Mouse (Mus musculus) kidney, embryonic 16.5 days (tissue): ENCODE data around the gene Agpat4. TPM values are rescaled to one million over a fixed set of nuclear protein-coding genes. Genes with fewer than 3 reads are reported as not detected.

ENCODE experiments used
- ATAC-seq: fragments of 200-750 bp; cut with Nextera tagmentation; 2 replicates; pipeline ENCODE4 v1.8.0; 2017; ENCODE audit warnings: moderate TSS enrichment; ENCODE audit not compliant: low FRiP score, low TSS enrichment
- H3K27ac ChIP-seq: fragments of 300-500 bp; sonication (generic); 2 replicates; pipeline ENCODE4 v1.5.1; 2014; ENCODE audit warnings: low read length
- H3K27me3 ChIP-seq: fragments of 300-500 bp; sonication (generic); 2 replicates; pipeline ENCODE4 v1.6.1; 2014; ENCODE audit warnings: low read length, control low read depth, mixed read lengths; ENCODE audit not compliant: insufficient read depth
- H3K36me3 ChIP-seq: fragments of 300-500 bp; sonication (generic); 2 replicates; pipeline ENCODE4 v1.6.1; 2014; ENCODE audit warnings: low read length, control low read depth, mixed read lengths; ENCODE audit not compliant: insufficient read depth
- H3K4me1 ChIP-seq: fragments of 300-500 bp; sonication (generic); 2 replicates; pipeline ENCODE4 v1.6.1; 2014; ENCODE audit warnings: low read length, control low read depth, mixed read lengths; ENCODE audit not compliant: insufficient read depth
- H3K4me2 ChIP-seq: fragments of 300-500 bp; sonication (generic); replicated peaks from 2 replicates; pipeline ENCODE4 v1.6.1; 2014; ENCODE audit warnings: low read depth, low read length
- H3K4me3 ChIP-seq: fragments of 300-500 bp; sonication (generic); 2 replicates; pipeline ENCODE4 v1.5.1; 2014; ENCODE audit warnings: mild to moderate bottlenecking, low read length
- H3K9ac ChIP-seq: fragments of 300-500 bp; sonication (generic); replicated peaks from 2 replicates; pipeline ENCODE4 v1.6.1; 2014; ENCODE audit warnings: low read length
- H3K9me3 ChIP-seq: fragments of 300-500 bp; sonication (generic); 2 replicates; pipeline ENCODE4 v1.6.1; 2016; ENCODE audit warnings: low read length, control low read depth
- WGBS: fragments of 180-500 bp; shearing (Covaris S2); extraction: QIAGEN DNeasy Blood & Tissue Kit; methylation state at CpG from one replicate; pipeline ENCODE4 v1.1.7; 2014; 5-methylcytosine and 5-hydroxymethylcytosine counted together
- polyA plus RNA-seq: library from polyadenylated mRNA; unstranded; fragments of >200 nt; fragmentation: Nextera tagmentation; extraction: Ambion mirVana; gene quantifications from 2 replicates; pipeline ENCODE4 v1.2.1, GENCODE M21; 2015

The Agpat4 gene
- polyA plus RNA-seq, 1 experiment from 2014 or later = 38.3 TPM

GRCm38 (mm10) chr17:12134975-12135633 lies 16.6 kb downstream of the Agpat4 start:
- no peak overlapping the region for H3K4me2 ChIP-seq
- WGBS = 94% methylated on average over 12 of the region's 12 CpGs
- no peak for ATAC-seq
- no peaks in the 10 kb centered on the region for H3K27me3 ChIP-seq
- H3K36me3 ChIP-seq = no peaks in the 10 kb centered on the region
- no peaks in the 10 kb centered on the region for H3K4me1 ChIP-seq
- H3K9me3 ChIP-seq = no peaks in the 10 kb centered on the region
- no peak overlapping the region for H3K9ac ChIP-seq
- no peak overlapping the region for H3K4me3 ChIP-seq
- H3K27ac ChIP-seq = no peak overlapping the region

DNA sequence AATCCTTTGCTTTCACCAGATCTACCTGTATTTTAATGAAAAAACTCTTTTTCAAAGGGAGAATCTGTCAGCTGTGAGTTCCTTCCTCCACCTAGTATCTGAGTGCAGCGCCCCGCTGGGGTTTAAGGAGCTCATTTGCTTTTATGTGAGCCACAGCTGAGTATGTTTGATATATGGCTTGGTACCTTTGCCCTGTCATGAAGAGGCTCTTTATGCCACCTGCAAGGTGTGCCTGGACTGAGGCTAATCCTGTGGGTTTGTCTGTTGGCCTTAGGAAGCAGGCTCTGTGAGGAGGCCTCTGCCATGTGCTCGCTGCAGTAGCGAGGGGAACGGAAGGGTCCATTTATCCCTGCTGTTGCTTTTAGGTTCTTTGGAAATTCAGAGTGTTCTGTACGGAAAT lies 19.9 kb downstream of the Agpat4 start:
- H3K4me2 ChIP-seq = no peak overlapping the region
- WGBS = 93% methylated on average over 6 of the region's 6 CpGs
- H3K36me3 ChIP-seq = no peaks in the 10 kb centered on the region
- ATAC-seq = no peak
- H3K4me1 ChIP-seq = no peaks in the 10 kb centered on the region
- H3K27me3 ChIP-seq = no peaks in the 10 kb centered on the region
- no peak overlapping the region for H3K27ac ChIP-seq
- H3K9me3 ChIP-seq = no peaks in the 10 kb centered on the region
- no peak overlapping the region for H3K9ac ChIP-seq
- H3K4me3 ChIP-seq = no peak overlapping the region

- Histone ChIP-seq H3K4me3 (no peak overlapping the region), H3K4me1 (no peaks in the 10 kb centered on the region), H3K9me3 (no peaks in the 10 kb centered on the region), H3K4me2 (no peak overlapping the region), H3K27ac (no peak overlapping the region), H3K9ac (no peak overlapping the region), H3K36me3 (no peaks in the 10 kb centered on the region), H3K27me3 (no peaks in the 10 kb centered on the region)
- no peak for ATAC-seq
- 80% methylated on average over 5 of the region's 5 CpGs for WGBS
Observed at GRCm38 (mm10) chr17:12143948-12144364, 25.5 kb downstream of the Agpat4 start.

DNA sequence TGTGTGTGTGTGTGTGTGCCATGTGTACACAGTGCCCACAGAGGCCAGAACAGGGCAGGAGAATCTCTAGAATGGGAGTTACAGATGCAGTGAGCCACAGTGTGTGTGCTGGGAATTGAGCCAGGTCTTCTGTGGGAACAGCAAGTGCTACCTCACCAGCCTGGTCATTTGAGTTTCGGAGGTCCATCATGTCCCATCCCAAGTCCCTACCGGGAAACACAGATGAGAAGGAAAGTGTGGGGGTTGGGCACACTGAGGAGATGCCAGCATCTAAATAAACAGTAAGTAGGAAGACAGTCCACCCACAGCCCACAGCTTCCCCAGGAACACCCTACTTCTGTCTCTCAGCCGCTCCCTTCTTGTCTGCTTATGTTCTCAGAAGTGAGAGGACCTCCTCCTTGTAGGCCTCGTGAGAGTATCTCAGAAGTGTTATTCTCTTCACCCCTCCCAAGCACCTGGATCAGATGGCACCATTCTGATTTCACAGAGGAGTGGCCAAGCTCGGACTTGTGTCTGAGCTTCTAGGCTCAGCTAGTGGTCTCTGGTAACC lies 27.7 kb downstream of the Agpat4 start:
- no peaks in the 10 kb centered on the region for H3K9me3 ChIP-seq
- H3K27me3 ChIP-seq = no peaks in the 10 kb centered on the region
- no peak overlapping the region for H3K9ac ChIP-seq
- no peak overlapping the region for H3K4me3 ChIP-seq
- no peak for ATAC-seq
- no peak overlapping the region for H3K4me2 ChIP-seq
- 79% methylated on average over 5 of the region's 5 CpGs for WGBS
- no peak overlapping the region for H3K27ac ChIP-seq
- no peaks in the 10 kb centered on the region for H3K36me3 ChIP-seq
- H3K4me1 ChIP-seq = no peaks in the 10 kb centered on the region

DNA sequence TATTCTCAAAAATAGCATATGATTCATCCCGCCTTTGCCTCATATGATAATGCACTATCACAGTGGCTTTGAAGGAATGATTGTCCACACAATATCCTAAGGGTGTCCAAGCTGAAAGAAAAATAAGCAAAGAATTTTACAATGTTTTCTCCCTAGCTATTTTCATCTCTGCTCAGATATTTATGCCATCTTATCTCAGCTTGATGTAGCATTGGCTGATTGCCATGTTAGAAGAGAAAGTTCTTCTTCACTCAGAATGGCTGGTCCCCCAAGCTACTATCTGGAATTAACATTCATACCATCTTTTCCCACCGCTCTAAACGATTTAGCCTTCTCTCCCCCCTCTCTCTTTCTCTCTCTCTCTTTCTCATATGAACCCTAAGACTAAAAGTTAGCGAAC lies 29.3 kb downstream of the Agpat4 start:
- Histone ChIP-seq H3K4me1 (no peaks in the 10 kb centered on the region), H3K9me3 (no peaks in the 10 kb centered on the region), H3K9ac (no peak overlapping the region), H3K4me2 (no peak overlapping the region), H3K4me3 (no peak overlapping the region), H3K36me3 (peaks cover 10% of the 10 kb centered on the region; the same call in 1 of the 2 replicates), H3K27ac (no peak overlapping the region), H3K27me3 (no peaks in the 10 kb centered on the region)
- no peak for ATAC-seq
- WGBS = 90% methylated on average over 4 of the region's 4 CpGs

DNA sequence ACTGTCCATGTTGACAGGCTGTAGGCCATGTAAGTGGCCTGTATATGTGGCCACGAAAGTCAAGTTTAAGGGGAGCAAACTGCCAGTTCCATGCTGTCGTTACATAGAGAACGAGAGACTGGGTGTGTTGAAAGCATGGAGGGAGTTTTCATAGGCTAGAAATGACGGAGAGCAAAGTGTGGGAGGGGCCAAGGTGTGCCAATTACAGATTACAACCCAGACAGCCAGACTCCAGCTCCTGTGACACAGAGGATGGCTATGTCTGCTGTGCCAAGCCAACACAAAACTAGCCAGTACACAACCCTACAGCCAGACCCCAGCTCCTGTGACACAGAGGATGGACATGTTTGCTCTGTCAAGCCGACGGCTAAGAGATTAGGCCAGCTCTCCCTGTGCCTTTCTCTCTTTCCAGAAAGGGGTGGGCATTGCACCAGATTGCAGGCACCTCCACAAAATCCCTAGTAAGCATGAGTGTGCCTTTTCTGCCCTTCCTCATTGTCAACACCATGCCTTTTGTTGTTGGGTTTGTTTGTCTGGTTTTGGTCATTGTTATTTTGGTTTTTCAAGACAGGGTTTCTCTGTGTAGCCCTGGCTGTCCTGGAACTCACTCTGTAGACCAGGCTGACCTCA lies 30.8 kb downstream of the Agpat4 start:
- Histone ChIP-seq H3K4me2 (no peak overlapping the region), H3K27me3 (no peaks in the 10 kb centered on the region), H3K4me3 (no peak overlapping the region), H3K4me1 (no peaks in the 10 kb centered on the region), H3K9me3 (no peaks in the 10 kb centered on the region), H3K9ac (no peak overlapping the region), H3K27ac (no peak overlapping the region), H3K36me3 (peaks cover 16% of the 10 kb centered on the region; the same call in 1 of the 2 replicates)
- 81% methylated on average over 6 of the region's 6 CpGs for WGBS
- ATAC-seq = no peak

DNA sequence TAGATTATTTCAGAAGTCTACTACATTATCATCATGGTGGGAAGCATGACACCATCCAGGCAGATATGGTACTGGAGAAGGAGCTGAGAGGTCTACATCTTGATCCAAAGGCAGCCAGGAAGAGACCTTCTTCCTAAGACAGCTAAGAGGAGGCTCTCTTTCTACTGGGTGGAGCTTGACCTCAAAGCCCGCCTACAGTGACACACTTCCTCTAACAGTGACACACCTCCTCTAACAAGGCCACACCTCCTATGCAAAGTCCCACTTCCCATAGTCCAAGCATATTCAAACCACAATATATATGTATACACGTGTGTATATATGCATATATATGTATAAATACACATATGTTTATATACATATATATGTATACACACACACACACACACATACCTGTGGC lies 32.5 kb downstream of the Agpat4 start:
- Histone ChIP-seq H3K36me3 (peaks cover 16% of the 10 kb centered on the region; the same call in 1 of the 2 replicates), H3K4me3 (no peak overlapping the region), H3K27me3 (no peaks in the 10 kb centered on the region), H3K4me1 (no peaks in the 10 kb centered on the region), H3K27ac (no peak overlapping the region), H3K4me2 (no peak overlapping the region), H3K9me3 (no peaks in the 10 kb centered on the region), H3K9ac (no peak overlapping the region)
- 95% methylated on average over 2 of the region's 2 CpGs for WGBS
- ATAC-seq = no peak

- no peak overlapping the region for H3K4me3 ChIP-seq
- H3K4me2 ChIP-seq = no peak overlapping the region
- 76% methylated on average over 2 of the region's 2 CpGs for WGBS
- H3K27me3 ChIP-seq = no peaks in the 10 kb centered on the region
- no peak for ATAC-seq
- H3K9ac ChIP-seq = no peak overlapping the region
- H3K36me3 ChIP-seq = peaks cover 16% of the 10 kb centered on the region; the same call in 1 of the 2 replicates
- H3K9me3 ChIP-seq = no peaks in the 10 kb centered on the region
- H3K4me1 ChIP-seq = no peaks in the 10 kb centered on the region
- H3K27ac ChIP-seq = no peak overlapping the region
Observed at GRCm38 (mm10) chr17:12154260-12154659, 35.8 kb downstream of the Agpat4 start.

GRCm38 (mm10) chr17:12155236-12155635 lies 36.7 kb downstream of the Agpat4 start:
- H3K4me1 ChIP-seq = no peaks in the 10 kb centered on the region
- WGBS = 91% methylated on average over 6 of the region's 6 CpGs
- no peak for ATAC-seq
- no peak overlapping the region for H3K4me2 ChIP-seq
- H3K9ac ChIP-seq = no peak overlapping the region
- no peak overlapping the region for H3K27ac ChIP-seq
- no peaks in the 10 kb centered on the region for H3K9me3 ChIP-seq
- no peak overlapping the region for H3K4me3 ChIP-seq
- H3K36me3 ChIP-seq = peaks cover 16% of the 10 kb centered on the region; the same call in 1 of the 2 replicates
- H3K27me3 ChIP-seq = no peaks in the 10 kb centered on the region

GRCm38 (mm10) chr17:12155872-12156271 lies 37.4 kb downstream of the Agpat4 start:
- Histone ChIP-seq H3K9me3 (no peaks in the 10 kb centered on the region), H3K9ac (no peak overlapping the region), H3K27ac (no peak overlapping the region), H3K4me3 (no peak overlapping the region), H3K4me2 (no peak overlapping the region), H3K36me3 (peaks cover 16% of the 10 kb centered on the region; the same call in 1 of the 2 replicates), H3K4me1 (no peaks in the 10 kb centered on the region), H3K27me3 (no peaks in the 10 kb centered on the region)
- 89% methylated on average over 4 of the region's 4 CpGs for WGBS
- no peak for ATAC-seq
